Mouse (Mus musculus) thymus, adult 2 months (tissue): ENCODE results near the gene Ccdc136.

Experiments
- CTCF ChIP-seq: fragments of 200-500 bp; IDR thresholded peaks from 2 replicates; pipeline ENCODE4 v1.5.1; 2012; ENCODE audit warnings: mild to moderate bottlenecking, control low read depth, low read length, moderate library complexity, borderline replicate concordance; ENCODE audit not compliant: control insufficient read depth, poor library complexity, insufficient read depth; ENCODE audit errors: extremely low read depth
- POLR2A ChIP-seq: fragments of 200-500 bp; IDR thresholded peaks from 2 replicates; pipeline ENCODE4 v1.6.1; 2012; ENCODE audit warnings: mild to moderate bottlenecking, low read length, control low read depth, moderate library complexity; ENCODE audit not compliant: control insufficient read depth, poor library complexity, insufficient read depth; ENCODE audit errors: extremely low read depth

DNA sequence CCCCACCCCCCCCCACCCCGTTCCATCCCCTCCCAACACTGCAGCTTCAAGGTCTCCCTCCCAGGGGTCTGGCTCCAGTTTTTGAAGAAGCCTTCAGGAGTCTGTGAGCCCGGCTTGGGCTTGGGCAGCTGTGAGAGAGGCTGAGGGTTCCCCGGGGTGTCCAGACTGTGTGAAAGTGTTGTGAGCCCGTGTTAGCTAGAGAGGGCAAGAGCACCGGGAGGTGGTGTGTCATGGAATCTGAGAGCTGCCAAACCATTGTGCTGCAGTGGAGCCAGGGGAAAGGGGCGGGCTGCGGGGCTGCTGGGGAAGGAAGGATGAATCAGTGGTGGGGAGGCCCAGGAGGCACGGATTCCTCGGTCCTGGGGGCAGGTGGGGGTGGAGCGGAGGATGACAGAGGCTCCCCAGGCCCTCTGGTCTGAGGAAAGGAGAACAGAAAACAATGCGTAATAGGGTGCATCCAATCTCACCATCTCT is 40.4 kb downstream of the Ccdc136 start:
- TF ChIP-seq POLR2A (no peak), CTCF (no peak)
